Mouse (Mus musculus) E14TG2a.4 (cell line): ENCODE results near the gene Hs2st1.

Experiments
- CTCF ChIP-seq: conservative IDR thresholded peaks from 2 replicates; pipeline ENCODE4 v1.5.1; 2014; ENCODE audit warnings: low read length
- NANOG ChIP-seq: IDR thresholded peaks from 2 replicates; pipeline ENCODE4 v1.6.1; 2014; ENCODE audit warnings: borderline replicate concordance, low read length, mixed read lengths

- TF ChIP-seq CTCF (no peak), NANOG (no peak)
Observed at GRCm38 (mm10) chr3:144612382-144612781, 42.4 kb upstream of the Hs2st1 start.
